Mouse (Mus musculus) liver, embryonic 14.5 days (tissue): ENCODE data around the gene Anapc2. TPM values are rescaled to one million over a fixed set of nuclear protein-coding genes. Genes with fewer than 3 reads are reported as not detected.

Source experiments
- ATAC-seq: fragments of 200-750 bp; cut with Nextera tagmentation; 2 replicates; pipeline ENCODE4 v1.8.0; 2017; ENCODE audit warnings: moderate number of reproducible peaks, mild to moderate bottlenecking, moderate library complexity; ENCODE audit not compliant: insufficient read depth
- DNase-seq, 3 experiments: peaks; one replicate each; pipeline ENCODE4 v3.0.0-alpha.2; 2012 to 2013; ENCODE audit warnings: low read depth in 3 of 3, low spot score in 3 of 3
- H3K27ac ChIP-seq: fragments of 300-500 bp; sonication (generic); 2 replicates; pipeline ENCODE4 v1.5.1; 2014; ENCODE audit warnings: moderate library complexity, mild to moderate bottlenecking, control low read depth, inconsistent platforms
- H3K27me3 ChIP-seq: fragments of 300-500 bp; sonication (generic); 2 replicates; pipeline ENCODE4 v1.6.1; 2014; ENCODE audit warnings: mild to moderate bottlenecking, low read length, moderate library complexity; ENCODE audit not compliant: control insufficient read depth, insufficient read depth
- H3K36me3 ChIP-seq: fragments of 300-500 bp; sonication (generic); replicated peaks from 2 replicates; pipeline ENCODE4 v1.6.1; 2014; ENCODE audit warnings: low read depth; ENCODE audit not compliant: control insufficient read depth, insufficient read depth
- H3K4me1 ChIP-seq, 2 experiments: fragments of 200-500 bp in 1 of 2; fragments of 300-500 bp in 1 of 2; sonication (generic) in 1 of 2; replicated peaks; 2 replicates each; pipeline ENCODE4 v1.6.1; 2012 to 2014; ENCODE audit warnings: antibody characterized with exemption in 1 of 2, inconsistent platforms in 1 of 2, low read length in 1 of 2; ENCODE audit not compliant: control insufficient read depth in 2 of 2, insufficient read depth in 2 of 2
- H3K4me2 ChIP-seq: fragments of 300-500 bp; sonication (generic); 2 replicates; pipeline ENCODE4 v1.6.1; 2014; ENCODE audit warnings: low read depth, mild to moderate bottlenecking, control low read depth, moderate library complexity
- H3K4me3 ChIP-seq, 2 experiments: fragments of 200-500 bp in 1 of 2; fragments of 300-500 bp in 1 of 2; sonication (generic) in 1 of 2; 2 replicates each; pipeline ENCODE4 v1.5.1; 2012 to 2014; ENCODE audit warnings: low read depth in 2 of 2, low read length in 2 of 2, mild to moderate bottlenecking in 2 of 2, control low read depth in 1 of 2, inconsistent platforms in 1 of 2, moderate library complexity in 1 of 2; ENCODE audit not compliant: insufficient read depth in 1 of 2
- H3K9ac ChIP-seq: fragments of 300-500 bp; sonication (generic); replicated peaks from 2 replicates; pipeline ENCODE4 v1.6.1; 2014; ENCODE audit warnings: mild to moderate bottlenecking, control low read depth, moderate library complexity
- H3K9me3 ChIP-seq: fragments of 300-500 bp; sonication (generic); 2 replicates; pipeline ENCODE4 v1.6.1; 2016; ENCODE audit warnings: low read length, mixed read lengths; ENCODE audit not compliant: control insufficient read depth
- CTCF ChIP-seq: IDR thresholded peaks from 2 replicates; pipeline ENCODE4 v1.5.1; 2016; ENCODE audit warnings: antibody characterized with exemption, low read depth, control low read depth
- EP300 ChIP-seq: IDR thresholded peaks from 2 replicates; pipeline ENCODE4 v1.6.1; 2016; ENCODE audit warnings: antibody characterized with exemption, low read depth
- WGBS: fragments of 180-500 bp; shearing (Covaris S2); extraction: QIAGEN DNeasy Blood & Tissue Kit; methylation state at CpG from one replicate; pipeline ENCODE4 v1.1.7; 2014; ENCODE audit not compliant: insufficient replicate concordance; 5-methylcytosine and 5-hydroxymethylcytosine counted together
- polyA plus RNA-seq, 2 experiments: library from polyadenylated mRNA; depleted of rRNA in 1 of 2; stranded (reverse) in 1 of 2; unstranded in 1 of 2; fragments of >200 nt; fragmentation: Nextera tagmentation in 1 of 2; extraction: Ambion mirVana in 1 of 2; gene quantifications; 2 replicates each; pipeline versions ENCODE4 v1.2.1 to v1.2.3; 2012 to 2014

The Anapc2 gene
- polyA plus RNA-seq, 2 experiments: 23.8 to 30.2 TPM

GRCm38 (mm10) chr2:25273010-25273409 is 732 bp downstream of the Anapc2 start:
- peak overlapping the region; percentile 36; the same call in 1 of the 2 replicates for H3K27ac ChIP-seq
- WGBS: 34% methylated on average over 16 of the region's 16 CpGs
- TF ChIP-seq CTCF (no peak), EP300 (no peak)

GRCm38 (mm10) chr2:25278928-25279882 is 6.9 kb downstream of the Anapc2 start:
- H3K9ac ChIP-seq: no peak overlapping the region
- H3K4me1 ChIP-seq: no peaks in the 10 kb centered on the region
- no peaks in the 10 kb centered on the region for H3K27me3 ChIP-seq
- H3K9me3 ChIP-seq: no peaks in the 10 kb centered on the region
- ATAC-seq (no peak), DNase-seq (peak; percentile 68 to 73 (median 70))
- H3K27ac ChIP-seq: no peak overlapping the region
- TF ChIP-seq CTCF: peak; percentile 91
- no peak for TF ChIP-seq EP300
- no peak overlapping the region for H3K4me3 ChIP-seq
- H3K4me2 ChIP-seq: no peak overlapping the region
- WGBS: 53% methylated on average over 13 of the region's 13 CpGs
- H3K36me3 ChIP-seq: peaks cover 41% of the 10 kb centered on the region

More at GRCm38 (mm10) chr2:25273010-25273409, 732 bp downstream of the Anapc2 start:
- peak overlapping the region; percentile 79 to 88 for H3K4me3 ChIP-seq
- no peaks in the 10 kb centered on the region for H3K27me3 ChIP-seq
- DNase-seq (no peak), ATAC-seq (no peak)
- peaks cover 5 to 12% of the 10 kb centered on the region in 2 experiments for H3K4me1 ChIP-seq
- H3K36me3 ChIP-seq: peaks cover 38% of the 10 kb centered on the region
- no peaks in the 10 kb centered on the region for H3K9me3 ChIP-seq
- H3K9ac ChIP-seq: peak overlapping the region; percentile 94
- peak overlapping the region; percentile 86 for H3K4me2 ChIP-seq

GRCm38 (mm10) chr2:25285551-25285950 is 13.3 kb downstream of the Anapc2 start:
- TF ChIP-seq EP300 (no peak), CTCF (no peak)
- DNase-seq (no peak), ATAC-seq (no peak)
- Histone ChIP-seq H3K27me3 (peaks cover 23% of the 10 kb centered on the region), H3K36me3 (peaks cover 5% of the 10 kb centered on the region), H3K4me1 (peaks cover 0 to 7% of the 10 kb centered on the region in 2 experiments; a peak in 1 of 4 replicates), H3K27ac (no peak overlapping the region), H3K4me3 (no peak overlapping the region), H3K4me2 (no peak overlapping the region), H3K9me3 (no peaks in the 10 kb centered on the region), H3K9ac (no peak overlapping the region)
- WGBS: 73% methylated on average over 2 of the region's 2 CpGs

- TF ChIP-seq EP300 (no peak), CTCF (no peak)
- WGBS: 18% methylated on average over 1 of the region's 1 CpGs
- Histone ChIP-seq H3K9me3 (no peaks in the 10 kb centered on the region), H3K27ac (no peak overlapping the region), H3K9ac (no peak overlapping the region), H3K4me1 (peaks cover 0 to 7% of the 10 kb centered on the region in 2 experiments; a peak in 1 of 4 replicates), H3K4me3 (no peak overlapping the region), H3K27me3 (peaks cover 31% of the 10 kb centered on the region), H3K36me3 (peaks cover 5% of the 10 kb centered on the region), H3K4me2 (no peak overlapping the region)
- no peak for DNase-seq
- peak; percentile 41; the same call in 1 of the 2 replicates for ATAC-seq
Observed at GRCm38 (mm10) chr2:25286314-25286713, 14.0 kb downstream of the Anapc2 start.
